Mouse (Mus musculus): ENCODE measurements around the gene Ldb1. TPM values are rescaled to one million over a fixed set of nuclear protein-coding genes. Genes with fewer than 3 reads are reported as not detected.

The Ldb1 gene
- polyA plus RNA-seq, 1 experiment: 220 TPM

DNA sequence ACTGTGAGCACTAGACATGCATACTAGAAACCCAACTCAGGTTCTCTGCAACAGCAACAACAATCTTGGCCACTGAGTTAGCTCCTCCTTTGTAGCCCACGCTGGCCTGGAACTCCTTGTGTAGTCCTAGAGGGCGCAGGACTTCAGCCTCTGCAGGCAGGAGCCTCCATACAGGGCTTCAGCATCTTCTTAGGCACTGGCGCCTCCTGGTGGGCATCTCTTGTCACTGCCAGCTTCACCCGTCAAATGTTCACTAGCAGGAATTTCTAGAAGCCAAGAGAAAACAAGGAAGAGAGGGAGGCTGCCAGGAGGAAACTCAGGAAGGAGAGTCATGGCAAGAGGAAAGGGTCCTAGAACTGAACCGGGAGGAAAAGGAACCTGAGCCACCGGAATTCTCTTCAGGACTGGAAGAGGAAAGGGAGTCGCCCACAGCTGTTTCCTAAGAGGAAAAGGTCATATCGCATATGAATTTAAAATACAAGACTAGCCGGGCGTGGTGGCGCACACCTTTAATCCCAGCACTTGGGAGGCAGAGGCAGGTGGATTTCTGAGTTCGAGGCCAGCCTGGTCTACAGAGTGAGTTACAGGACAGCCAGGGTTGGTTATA, 30.3 kb downstream of the Ldb1 start:
- no peak overlapping the region for H3K4me3 ChIP-seq (replicated peaks; ENCODE audit: extremely low read depth, low read depth, low read length)
- DNase-seq: peak; percentile 88
- TF ChIP-seq POLR2A (IDR thresholded peaks at IDR 0.05; ENCODE audit: borderline replicate concordance, extremely low read depth, low read depth, low read length) (no peak), CTCF (IDR thresholded peaks at IDR 0.05; ENCODE audit: insufficient read depth, low read length) (peak; percentile 96)
- no peaks in the 10 kb centered on the region for H3K4me1 ChIP-seq (ENCODE audit: control insufficient read depth, insufficient read depth, low read length)
- WGBS: 20% methylated on average over 12 of the region's 12 CpGs

DNA sequence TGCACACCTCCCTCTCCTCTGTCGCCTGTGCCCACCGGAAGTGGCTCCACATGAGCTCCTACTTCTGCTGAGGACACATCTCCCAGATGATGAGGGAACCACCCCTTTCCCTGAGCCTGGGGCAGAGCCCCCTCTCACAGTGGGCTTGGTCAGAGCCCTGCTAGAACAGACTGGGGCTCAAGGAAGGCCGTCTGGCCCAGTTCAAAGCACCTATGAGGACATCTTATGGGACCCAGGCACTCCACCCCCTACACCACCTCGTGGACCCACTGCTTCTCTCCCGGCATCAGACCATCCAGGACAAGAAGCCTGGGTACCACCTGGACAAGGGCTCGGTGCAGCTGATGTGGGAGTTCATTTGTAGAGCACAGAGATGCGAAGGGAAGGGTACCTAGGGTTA, 39.3 kb downstream of the Ldb1 start:
- Histone ChIP-seq H3K4me3 (replicated peaks; ENCODE audit: extremely low read depth, low read depth, low read length) (no peak overlapping the region), H3K4me1 (ENCODE audit: control insufficient read depth, insufficient read depth, low read length) (peaks cover 4% of the 10 kb centered on the region; the same call in 1 of the 2 replicates)
- no peak for DNase-seq
- TF ChIP-seq CTCF (IDR thresholded peaks at IDR 0.05; ENCODE audit: insufficient read depth, low read length) (no peak), POLR2A (IDR thresholded peaks at IDR 0.05; ENCODE audit: borderline replicate concordance, extremely low read depth, low read depth, low read length) (no peak)
- 90% methylated on average over 7 of the region's 7 CpGs for WGBS

DNA sequence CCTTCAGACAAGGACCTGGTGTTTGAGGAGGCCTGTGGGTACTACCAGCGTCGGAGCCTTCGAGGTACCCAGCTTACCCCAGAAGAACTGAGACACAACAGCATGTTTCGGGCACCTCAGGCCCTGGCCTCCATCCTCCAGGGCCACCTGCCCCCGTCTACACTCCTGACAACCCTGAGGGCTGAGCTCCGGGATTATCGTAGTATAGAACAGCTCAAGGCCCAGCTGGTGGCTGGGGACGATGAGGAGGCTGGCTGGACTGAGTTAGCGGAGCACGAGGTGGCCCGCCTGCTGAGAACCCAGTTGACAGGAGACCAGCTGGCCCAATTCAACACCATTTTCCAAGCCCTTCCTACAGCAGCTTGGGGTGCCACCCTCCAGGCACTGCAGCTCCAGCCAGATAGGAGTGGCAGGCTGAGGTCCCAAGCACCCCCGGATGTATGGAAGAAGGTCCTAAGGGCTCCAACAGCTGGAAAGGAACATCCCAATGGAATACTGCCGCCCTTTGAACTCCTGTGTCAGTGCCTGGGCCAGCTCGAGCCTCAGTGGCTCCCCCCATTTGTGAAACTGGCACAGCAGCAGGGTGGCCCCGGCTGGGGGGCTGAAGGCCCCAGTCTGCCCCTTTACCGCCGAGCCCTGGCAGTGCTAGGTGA, 40.1 kb downstream of the Ldb1 start:
- TF ChIP-seq CTCF (IDR thresholded peaks at IDR 0.05; ENCODE audit: insufficient read depth, low read length): no peak
- no peak for TF ChIP-seq POLR2A (IDR thresholded peaks at IDR 0.05; ENCODE audit: borderline replicate concordance, extremely low read depth, low read depth, low read length)
- 84% methylated on average over 17 of the region's 17 CpGs for WGBS

GRCm38 (mm10) chr19:46003371-46004226, 41.4 kb downstream of the Ldb1 start, which contains the start of gene Hps6:
TSS of gene Hps6 (plus strand) at chr19:46003508.
- 1% methylated on average over 70 of the region's 70 CpGs for WGBS
- TF ChIP-seq CTCF (IDR thresholded peaks at IDR 0.05; ENCODE audit: insufficient read depth, low read length) (no peak), POLR2A (IDR thresholded peaks at IDR 0.05; ENCODE audit: borderline replicate concordance, extremely low read depth, low read depth, low read length) (peak; percentile 86; the same call in 1 of the 2 replicates)
- Histone ChIP-seq H3K4me3 (replicated peaks; ENCODE audit: extremely low read depth, low read depth, low read length) (peak within 1 kb of the TSS; percentile 73), H3K4me1 (ENCODE audit: control insufficient read depth, insufficient read depth, low read length) (peaks cover 4% of the 10 kb centered on the region; the same call in 1 of the 2 replicates)
- peak; percentile 87 for DNase-seq

More for the DNA sequence above, 40.1 kb downstream of the Ldb1 start:
- DNase-seq: no peak
- no peak overlapping the region for H3K4me3 ChIP-seq (replicated peaks; ENCODE audit: extremely low read depth, low read depth, low read length)
- peaks cover 4% of the 10 kb centered on the region; the same call in 1 of the 2 replicates for H3K4me1 ChIP-seq (ENCODE audit: control insufficient read depth, insufficient read depth, low read length)

GRCm38 (mm10) chr19:46002279-46002678, 42.7 kb downstream of the Ldb1 start:
- H3K4me1 ChIP-seq (ENCODE audit: control insufficient read depth, insufficient read depth, low read length): peaks cover 6% of the 10 kb centered on the region
- TF ChIP-seq CTCF (IDR thresholded peaks at IDR 0.05; ENCODE audit: insufficient read depth, low read length) (no peak), POLR2A (IDR thresholded peaks at IDR 0.05; ENCODE audit: borderline replicate concordance, extremely low read depth, low read depth, low read length) (no peak)
- no peak for DNase-seq
- no peak overlapping the region for H3K4me3 ChIP-seq (replicated peaks; ENCODE audit: extremely low read depth, low read depth, low read length)
- WGBS: 74% methylated on average over 9 of the region's 9 CpGs

- WGBS: 41% methylated on average over 1 of the region's 1 CpGs
- TF ChIP-seq POLR2A (IDR thresholded peaks at IDR 0.05; ENCODE audit: borderline replicate concordance, extremely low read depth, low read depth, low read length) (no peak), CTCF (IDR thresholded peaks at IDR 0.05; ENCODE audit: insufficient read depth, low read length) (no peak)
- no peak for DNase-seq
- H3K4me3 ChIP-seq (replicated peaks; ENCODE audit: extremely low read depth, low read depth, low read length): no peak overlapping the region
- peaks cover 7% of the 10 kb centered on the region for H3K4me1 ChIP-seq (ENCODE audit: control insufficient read depth, insufficient read depth, low read length)
Observed at GRCm38 (mm10) chr19:45999378-45999777, 45.6 kb downstream of the Ldb1 start.

DNA sequence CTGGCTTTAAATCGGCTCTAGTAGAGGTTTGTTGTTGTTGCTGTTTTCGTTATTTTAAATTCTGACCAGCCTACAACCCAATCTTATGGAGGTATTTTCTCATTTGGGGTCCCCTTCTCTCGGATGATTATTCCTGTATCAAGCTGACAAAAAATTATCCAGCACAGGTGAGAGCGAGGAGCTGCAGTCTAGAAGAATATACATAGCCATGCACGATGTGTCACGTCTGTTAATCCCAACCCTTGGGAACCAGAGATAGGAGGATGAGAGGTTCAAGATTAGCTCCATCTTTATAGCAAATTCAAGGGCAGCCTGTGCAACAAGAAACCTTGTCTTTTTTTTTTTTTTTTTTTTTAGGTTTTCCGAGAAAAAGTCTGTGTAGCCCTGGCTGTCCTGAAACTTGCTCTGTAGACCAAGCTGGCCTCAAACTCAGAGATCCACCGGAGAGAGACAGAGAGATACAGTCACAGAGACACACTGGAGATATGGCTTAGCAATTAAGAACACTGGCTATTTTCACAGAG, 46.3 kb downstream of the Ldb1 start:
- TF ChIP-seq CTCF (IDR thresholded peaks at IDR 0.05; ENCODE audit: insufficient read depth, low read length) (no peak), POLR2A (IDR thresholded peaks at IDR 0.05; ENCODE audit: borderline replicate concordance, extremely low read depth, low read depth, low read length) (no peak)
- 8% methylated on average over 8 of the region's 8 CpGs for WGBS
- peaks cover 3% of the 10 kb centered on the region for H3K4me1 ChIP-seq (ENCODE audit: control insufficient read depth, insufficient read depth, low read length)
- H3K4me3 ChIP-seq (replicated peaks; ENCODE audit: extremely low read depth, low read depth, low read length): peak overlapping the region; percentile 83
- DNase-seq: no peak

GRCm38 (mm10) chr19:45997785-45998693, 47.0 kb downstream of the Ldb1 start, which contains the start of gene Armh3:
TSS of gene Armh3 (minus strand) at chr19:45998488.
- DNase-seq: peak; percentile 92
- TF ChIP-seq POLR2A (IDR thresholded peaks at IDR 0.05; ENCODE audit: borderline replicate concordance, extremely low read depth, low read depth, low read length): peak; percentile 21; the same call in 1 of the 2 replicates
- TF ChIP-seq CTCF (IDR thresholded peaks at IDR 0.05; ENCODE audit: insufficient read depth, low read length): no peak
- under 1% methylated on average over 76 of the region's 76 CpGs for WGBS
- Histone ChIP-seq H3K4me3 (replicated peaks; ENCODE audit: extremely low read depth, low read depth, low read length) (peak within 1 kb of the TSS; percentile 83), H3K4me1 (ENCODE audit: control insufficient read depth, insufficient read depth, low read length) (peaks cover 3% of the 10 kb centered on the region)
